Mouse (Mus musculus): ENCODE measurements around the gene Elovl7.

Elovl7 gene

DNA sequence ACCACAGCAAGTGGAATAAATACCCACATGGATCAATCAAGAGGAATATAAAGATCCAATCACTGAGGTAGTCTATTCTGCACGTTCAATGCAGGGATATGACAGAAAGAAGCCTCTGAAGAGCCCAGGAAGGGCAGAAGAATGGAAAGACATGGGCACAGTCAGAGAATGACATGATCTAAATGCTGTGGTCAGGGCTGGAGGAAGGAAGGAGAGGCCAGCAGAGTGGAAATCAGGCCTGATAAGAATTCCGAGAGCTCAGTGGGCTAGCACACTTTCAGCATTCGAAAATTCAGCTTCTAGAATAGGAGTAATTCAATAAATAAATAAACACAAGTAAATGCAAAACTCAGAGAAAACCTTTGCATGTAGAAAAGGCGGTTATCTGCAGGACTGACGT, 27.5 kb downstream of the Elovl7 start:
- no peak for DNase-seq (ENCODE audit: low spot score)

DNA sequence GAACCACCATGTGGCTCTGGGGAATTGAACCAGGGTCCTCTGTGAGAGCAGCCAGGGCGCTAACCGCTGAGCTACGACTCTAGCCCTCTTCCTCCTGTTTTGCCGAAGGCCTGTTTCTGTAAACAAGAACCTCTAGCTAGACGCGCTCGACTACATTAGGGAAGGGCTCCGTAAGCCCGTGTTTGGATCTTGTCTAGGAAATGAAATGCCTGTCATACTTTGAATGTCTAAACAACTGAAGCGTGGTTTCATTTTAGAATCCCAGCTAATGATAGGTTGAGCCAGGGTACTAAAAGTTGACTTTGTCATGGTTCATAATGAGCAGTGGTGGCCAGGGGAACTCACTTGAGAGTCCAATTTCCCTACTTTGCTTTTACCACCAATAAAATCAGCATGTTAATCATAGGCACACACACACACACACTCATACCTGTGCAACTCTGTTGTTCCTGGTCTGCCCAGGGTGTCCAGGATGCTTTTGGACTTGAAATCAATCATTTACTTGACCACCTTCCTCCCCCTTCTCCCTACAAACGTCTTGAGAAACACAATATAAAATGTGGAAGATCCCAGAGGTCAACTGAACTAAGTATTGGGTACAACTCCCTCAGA, 31.0 kb downstream of the Elovl7 start:
- DNase-seq (ENCODE audit: low spot score) = no peak

DNA sequence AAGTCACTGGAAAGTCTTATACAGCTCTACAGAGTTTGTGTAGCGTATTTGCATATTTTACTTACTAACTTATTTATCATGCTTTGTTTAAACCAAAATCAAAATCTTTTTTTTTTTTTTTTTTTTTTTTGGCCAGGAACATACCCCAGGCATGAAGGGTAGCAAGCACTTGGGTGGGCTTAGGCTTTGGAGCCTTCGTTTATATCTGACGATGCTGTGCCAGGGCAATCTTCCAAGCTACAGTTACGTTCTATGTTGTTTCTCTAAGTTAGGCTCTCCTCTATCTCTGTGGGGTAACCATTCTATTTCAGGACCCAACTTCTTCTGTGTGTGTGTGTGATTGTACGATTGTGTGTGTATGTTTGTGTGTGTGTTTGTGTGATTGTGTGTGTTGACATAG, 36.9 kb downstream of the Elovl7 start:
- no peak for DNase-seq (ENCODE audit: low spot score)

DNA sequence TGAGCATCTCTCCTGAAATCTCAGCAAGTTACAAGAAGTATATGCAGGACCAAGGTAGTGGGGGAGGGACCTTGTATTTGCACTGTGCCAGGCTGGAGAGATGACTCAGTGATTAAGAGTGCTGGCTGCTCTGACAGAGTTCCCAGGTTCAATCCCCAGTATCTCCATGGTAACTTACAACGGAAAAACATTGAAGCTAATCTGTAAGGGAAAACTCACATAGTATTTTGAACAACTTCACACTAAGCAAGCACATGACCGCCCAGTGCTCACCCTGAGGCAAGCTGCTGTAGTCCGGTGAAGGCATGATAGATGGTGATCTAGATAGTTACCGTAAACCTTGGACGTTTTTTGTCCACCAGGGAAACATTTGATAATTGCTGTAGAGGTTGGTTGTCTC, 39.8 kb downstream of the Elovl7 start:
- no peak for DNase-seq (ENCODE audit: low spot score)

DNA sequence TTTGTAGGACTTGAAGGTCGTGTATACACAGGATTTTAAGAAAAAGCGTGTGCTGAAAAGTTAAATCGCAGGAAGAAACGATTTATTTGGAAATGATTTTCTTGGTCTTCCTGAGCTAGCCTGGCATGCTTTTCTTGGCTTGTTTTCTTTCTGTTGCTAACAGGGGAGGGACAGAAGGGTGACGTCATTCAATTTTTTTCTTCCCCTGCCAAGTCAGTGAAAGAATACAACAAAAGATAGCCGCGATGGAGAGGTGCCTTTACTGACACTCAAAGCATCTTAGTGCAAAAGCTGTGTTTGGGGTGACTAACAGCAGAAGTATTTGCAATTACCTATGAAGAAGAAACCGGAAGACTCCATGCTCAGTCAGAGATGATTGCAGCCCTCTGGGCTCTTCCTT, 48.8 kb downstream of the Elovl7 start:
- peak; percentile 64 for DNase-seq (ENCODE audit: low spot score)

DNA sequence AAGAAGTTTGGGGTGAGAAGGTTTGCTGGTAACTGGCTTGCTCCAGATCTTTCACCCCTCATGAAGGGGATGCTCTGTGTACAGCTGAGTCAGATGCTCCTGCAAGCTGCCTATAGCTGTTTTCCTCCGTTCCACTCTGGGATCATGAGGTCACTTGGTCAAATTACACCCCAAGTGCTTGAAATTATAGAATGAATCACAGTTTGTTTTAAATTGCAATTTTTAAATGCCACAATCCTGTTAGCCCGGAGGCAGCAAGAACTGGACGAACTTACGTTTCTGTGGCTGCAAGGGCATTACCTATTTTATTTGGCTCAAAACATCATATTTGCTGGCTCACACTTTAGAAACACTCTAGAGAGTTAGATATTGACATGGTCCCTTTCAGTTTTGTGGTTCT, 51.2 kb downstream of the Elovl7 start:
- DNase-seq (ENCODE audit: low spot score) = no peak

DNA sequence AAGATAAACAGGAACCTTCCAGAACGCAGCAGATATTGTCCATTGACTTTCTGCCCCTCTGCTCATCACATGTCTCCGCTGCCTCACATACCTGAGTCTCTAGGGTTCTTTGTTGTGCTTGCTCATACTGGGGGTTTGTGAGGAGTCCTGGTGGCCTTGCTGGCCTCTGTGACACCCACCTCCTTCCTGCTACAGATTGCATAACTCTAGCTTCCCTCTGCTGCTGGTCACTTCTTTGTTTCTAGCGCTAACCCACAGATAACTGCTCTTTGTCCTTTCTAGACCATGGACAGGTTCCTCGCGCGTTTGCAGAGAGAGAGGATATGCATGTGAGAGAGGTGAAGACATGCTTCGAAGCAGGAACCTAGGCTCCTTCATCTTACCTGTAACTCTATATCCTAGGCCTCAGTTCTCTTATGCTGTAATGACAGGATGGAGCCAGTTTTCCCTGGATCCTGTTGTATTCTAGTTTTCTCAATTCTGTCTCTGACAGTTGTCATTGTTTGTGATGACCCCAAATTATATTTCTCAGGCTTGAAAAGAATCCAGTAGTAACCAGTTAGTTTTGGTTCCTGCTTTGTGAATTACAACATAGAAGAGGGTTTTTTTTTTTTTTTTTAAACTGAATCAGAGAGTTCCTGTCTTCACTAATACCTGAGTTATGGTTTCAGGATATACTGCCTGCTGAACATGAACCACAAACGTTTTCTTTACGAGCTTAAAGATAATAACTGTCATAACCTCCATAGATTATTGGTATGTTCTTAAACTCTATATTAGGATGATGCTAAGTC, 53.8 kb downstream of the Elovl7 start:
- DNase-seq (ENCODE audit: low spot score) = no peak

DNA sequence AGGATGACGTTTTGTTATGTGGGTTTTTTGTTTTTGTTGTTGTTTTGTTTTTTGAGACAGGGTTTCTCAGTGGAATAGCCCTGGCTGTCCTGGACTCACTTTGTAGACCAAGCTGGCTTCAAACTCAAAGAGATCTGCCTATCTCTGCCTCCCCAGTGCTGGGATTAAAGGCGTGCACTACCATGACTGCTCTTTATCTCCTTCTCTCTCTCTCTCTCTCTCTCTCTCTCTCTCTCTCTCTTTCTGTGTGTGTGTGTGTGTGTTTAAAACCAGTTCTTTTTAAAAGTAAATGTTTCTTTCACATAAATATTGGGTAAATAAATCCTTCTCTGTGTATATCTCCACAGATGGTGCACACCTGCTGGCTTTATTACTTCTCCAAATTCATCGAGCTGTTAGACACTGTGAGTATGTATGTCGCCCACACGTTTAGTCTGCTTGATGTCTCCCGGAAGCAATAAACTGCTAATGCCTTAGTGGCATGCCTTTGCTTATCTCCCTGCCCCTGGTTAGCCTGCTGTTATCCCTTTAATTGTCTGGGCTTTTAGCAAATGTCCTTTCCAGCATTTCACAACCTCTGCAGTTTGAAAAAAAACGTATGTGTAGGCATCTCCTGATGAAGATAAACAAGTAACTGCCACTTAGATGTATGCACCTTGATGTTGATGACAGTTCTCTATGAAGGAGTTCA, 57.4 kb downstream of the Elovl7 start:
- DNase-seq (ENCODE audit: low spot score) = no peak

DNA sequence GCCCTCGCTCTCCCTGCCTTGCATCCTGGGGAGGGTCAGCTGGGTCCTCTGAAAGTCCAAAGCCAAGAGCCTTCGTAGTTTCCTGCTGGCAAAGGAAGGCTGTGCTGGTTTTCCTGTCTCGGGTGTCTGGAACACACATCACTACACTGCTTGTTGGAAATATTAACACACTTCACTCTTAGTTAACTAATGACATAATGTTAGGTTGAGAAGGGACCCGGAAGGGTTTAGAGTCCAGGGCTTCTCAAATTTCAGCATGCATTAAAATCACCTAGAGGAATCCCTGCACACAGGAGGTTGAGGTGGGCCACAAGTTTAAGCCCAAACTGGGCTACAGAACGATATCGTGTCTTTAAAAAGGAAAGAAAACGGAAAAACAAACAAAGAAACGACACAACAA, 58.1 kb downstream of the Elovl7 start:
- no peak for DNase-seq (ENCODE audit: low spot score)

DNA sequence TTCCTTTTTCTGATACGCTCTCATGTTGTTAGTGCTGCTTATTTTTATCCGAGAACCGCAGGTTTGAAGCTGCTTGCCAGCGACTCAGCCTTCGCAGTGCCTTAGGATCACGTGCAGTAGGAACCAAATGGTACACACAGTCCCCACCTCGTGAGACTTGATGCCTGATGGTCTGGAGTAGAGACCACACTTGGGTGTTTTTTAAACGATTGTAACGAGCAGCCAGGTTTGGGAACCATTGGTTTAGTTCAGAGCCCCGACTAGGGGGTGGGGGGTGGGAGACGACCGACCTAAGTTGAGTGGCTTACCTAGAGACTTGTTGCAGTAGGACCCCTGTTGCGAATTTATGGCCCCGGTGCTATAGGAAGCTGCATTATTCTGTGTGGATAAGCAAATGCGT, 58.8 kb downstream of the Elovl7 start:
- no peak for DNase-seq (ENCODE audit: low spot score)

DNA sequence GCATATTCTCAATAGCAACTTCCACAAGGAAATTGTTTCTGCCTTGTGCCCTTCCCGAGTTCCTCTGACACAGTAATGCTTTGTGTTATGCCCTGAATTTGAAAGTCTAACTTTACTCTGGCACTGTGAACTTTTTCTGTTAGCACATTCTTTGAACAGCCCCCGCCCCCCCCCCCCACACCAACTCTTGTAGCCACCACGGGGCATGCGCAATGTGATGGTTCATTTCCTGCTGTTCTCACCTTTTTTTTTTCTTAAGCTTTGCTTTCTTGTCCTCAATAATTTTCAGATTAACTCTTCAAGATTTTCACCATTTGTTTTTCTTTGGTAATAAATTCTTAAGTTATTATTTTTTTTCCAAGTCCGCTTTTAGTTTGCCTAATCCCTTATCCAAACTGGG, 59.3 kb downstream of the Elovl7 start:
- no peak for DNase-seq (ENCODE audit: low spot score)

DNA sequence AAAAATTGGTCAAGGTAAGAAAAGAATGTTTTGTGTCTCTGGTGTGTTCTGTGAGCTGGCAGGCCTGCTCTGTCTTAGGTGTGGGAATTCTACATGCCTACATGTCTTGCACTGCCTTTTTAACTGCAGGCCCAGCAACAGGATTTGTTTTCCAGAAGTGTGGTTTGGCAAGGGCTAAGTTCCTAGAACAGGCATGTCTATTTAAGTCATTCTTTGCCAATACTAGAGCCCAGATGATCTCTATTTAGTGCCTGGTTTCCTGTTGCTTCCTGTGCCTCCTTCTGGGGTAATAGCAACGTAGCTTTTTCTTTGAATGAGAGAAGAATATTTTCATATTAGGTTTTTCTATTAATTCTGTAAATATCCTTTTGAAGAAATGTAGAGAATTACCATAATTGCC, 62.4 kb downstream of the Elovl7 start:
- DNase-seq (ENCODE audit: low spot score) = peak; percentile 46

DNA sequence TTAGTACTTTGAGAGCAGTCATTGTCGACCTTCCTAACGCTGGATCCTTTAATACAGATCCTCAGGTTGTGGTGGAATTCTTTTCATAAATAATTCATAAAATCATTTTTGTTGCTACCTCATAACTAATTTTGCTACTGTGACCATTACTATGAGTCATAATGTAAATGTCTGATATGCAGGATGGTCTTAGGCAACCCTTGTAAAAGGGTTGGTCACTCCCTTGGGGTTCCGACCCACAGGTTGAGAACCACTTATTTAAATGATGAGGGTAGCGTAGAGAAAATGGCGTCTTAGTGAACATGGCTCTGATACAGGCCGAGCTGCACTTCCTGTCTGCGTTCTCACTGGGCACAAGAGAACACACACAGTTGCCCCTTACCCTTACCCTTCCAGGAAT, 63.1 kb downstream of the Elovl7 start:
- no peak for DNase-seq (ENCODE audit: low spot score)

DNA sequence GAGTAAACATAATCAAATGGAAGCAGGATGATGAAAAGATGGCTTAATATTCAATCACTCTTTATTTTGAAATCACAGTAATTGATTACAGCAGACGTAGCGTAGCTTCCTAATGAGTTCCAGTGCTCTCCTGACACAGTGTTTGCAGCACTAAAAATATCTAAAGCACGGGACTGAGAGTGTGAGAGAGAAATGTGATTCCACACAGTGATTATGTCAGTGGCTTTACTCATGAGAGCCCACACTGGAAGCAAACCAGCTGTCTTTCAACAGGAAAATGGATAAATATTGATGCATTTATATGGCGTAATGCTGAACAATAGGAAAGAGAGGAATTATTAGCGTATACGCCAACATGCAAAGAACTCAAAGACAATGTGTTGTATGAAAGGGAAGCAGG, 64.4 kb downstream of the Elovl7 start:
- DNase-seq (ENCODE audit: low spot score) = no peak

DNA sequence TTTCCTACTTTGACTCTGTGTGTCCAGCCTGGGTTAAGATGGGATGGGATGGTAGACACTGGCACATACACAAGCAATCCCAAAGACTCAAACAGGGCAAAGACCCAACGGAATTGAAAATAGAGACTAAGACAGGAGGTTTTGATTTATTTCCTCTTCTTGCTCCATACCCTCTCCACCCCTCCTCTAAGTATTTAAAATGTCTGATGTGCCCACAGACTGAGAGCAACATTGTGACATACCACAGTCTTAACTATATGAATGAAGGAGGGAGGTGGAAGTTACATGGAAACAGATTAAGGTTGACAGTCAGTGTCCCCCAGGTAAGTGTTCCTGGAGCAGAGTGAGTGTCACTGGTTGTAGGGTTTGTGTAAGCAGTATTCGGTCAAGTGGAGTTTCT, 70.1 kb downstream of the Elovl7 start:
- no peak for DNase-seq (ENCODE audit: low spot score)

DNA sequence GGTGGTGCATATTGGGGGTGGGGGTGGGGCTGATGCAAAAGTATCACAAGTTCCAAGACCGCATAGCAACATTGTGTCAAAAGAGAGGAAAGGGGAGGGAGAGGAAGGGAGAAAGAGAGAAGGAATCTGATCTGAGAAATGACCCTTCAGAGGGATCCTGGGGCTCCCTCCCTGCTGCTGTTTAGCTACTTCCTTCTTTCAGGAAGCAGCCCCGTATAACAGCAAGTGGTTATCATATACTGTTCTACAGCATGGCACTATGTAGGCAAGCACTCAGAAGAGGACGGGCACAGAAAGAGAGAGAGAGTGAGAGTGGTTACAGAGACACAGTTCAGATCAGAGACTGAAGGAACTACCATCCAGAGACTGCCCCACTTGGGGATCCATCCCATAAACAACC, 73.7 kb downstream of the Elovl7 start:
- DNase-seq (ENCODE audit: low spot score) = no peak

DNA sequence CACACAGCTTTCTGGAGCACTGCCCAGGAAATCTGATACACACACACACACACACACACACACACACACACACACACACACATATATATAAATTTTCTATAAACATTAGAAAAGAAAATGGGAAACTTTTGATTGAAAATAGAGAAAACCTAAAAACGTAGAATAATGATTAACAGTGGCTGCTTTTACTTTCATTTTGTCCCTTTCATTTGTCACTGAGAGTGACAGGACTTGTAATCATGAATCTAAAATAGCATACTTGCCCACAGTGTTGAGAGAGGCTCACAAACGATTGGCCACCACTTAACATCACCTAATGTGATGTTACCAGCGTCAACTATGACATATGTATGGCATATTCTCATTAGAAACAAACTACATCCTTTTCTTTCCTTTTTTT, 75.2 kb downstream of the Elovl7 start:
- DNase-seq (ENCODE audit: low spot score) = no peak

DNA sequence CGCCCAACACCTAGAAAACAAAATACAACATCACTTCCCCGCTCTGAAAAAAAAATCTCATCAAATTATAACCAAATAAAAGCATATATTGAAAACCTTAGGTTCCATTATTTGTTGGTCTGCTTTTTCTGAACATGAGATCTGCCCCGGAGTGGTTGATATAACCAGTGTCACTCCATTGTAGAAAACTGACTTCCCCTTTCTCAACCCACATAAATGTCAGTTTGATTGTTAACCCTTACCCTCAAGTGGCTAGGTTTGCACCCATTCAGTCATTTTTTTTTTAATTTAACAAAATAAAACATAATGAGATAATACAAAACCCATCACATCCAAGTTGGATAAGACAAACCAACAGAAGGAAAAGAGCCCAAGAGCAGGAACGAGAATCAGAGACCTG, 76.1 kb downstream of the Elovl7 start:
- no peak for DNase-seq (ENCODE audit: low spot score)

DNA sequence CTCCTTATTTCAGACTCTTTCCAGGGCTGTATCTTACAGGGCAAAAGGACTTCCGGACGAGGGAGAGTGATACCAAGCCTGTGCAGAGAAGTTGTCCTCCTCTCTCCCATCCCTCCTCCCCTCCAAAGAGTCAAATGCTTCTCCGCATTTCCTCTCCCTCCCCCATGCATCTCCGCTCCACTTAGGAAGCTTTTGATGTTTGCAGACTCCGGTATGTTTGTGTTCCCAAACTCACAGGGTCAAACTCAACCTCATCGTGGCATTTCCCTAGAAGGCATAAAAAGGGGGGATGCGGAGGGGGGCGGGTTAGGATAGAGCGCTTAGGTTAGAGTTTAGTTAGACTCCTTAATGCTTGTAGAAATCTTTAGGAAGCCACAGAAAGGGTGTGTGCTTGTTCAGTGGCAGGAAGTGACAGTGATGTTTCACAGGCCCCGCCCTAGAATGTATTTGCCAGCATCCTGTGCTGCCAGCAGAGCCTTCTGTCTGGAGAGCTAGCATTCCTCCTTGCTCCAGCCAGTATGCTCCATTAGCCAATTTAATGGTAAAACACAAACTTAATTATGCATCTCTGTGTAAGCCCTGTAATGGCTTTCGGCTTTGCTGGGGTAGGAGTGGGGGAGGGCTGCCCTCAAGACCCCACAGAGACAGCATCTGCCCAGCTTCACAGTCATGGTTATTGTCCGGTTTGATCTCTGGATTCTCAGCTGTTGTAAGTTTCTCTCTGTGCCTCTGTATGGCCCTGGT, 83.3 kb downstream of the Elovl7 start:
- DNase-seq (ENCODE audit: low spot score) = peak; percentile 93

DNA sequence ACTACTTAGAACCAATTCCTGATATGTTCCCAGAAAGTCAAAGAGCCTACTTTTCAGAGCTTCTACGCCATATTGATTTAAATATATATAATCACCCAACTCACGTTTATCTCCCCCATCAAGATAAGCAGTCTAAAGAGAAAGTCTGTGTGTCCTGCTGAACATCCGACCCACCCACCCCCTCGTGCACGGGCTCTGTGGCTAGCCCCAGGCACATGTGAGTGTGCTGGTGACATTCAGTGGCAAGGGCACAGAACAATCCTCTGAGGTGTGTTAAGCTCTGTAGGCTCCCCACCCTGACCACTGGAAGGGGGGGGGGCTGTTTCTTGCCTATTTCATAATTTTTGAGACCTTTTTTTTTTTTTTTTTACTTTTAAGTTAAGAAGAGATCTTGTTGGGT, 84.0 kb downstream of the Elovl7 start:
- DNase-seq (ENCODE audit: low spot score) = peak; percentile 49

DNA sequence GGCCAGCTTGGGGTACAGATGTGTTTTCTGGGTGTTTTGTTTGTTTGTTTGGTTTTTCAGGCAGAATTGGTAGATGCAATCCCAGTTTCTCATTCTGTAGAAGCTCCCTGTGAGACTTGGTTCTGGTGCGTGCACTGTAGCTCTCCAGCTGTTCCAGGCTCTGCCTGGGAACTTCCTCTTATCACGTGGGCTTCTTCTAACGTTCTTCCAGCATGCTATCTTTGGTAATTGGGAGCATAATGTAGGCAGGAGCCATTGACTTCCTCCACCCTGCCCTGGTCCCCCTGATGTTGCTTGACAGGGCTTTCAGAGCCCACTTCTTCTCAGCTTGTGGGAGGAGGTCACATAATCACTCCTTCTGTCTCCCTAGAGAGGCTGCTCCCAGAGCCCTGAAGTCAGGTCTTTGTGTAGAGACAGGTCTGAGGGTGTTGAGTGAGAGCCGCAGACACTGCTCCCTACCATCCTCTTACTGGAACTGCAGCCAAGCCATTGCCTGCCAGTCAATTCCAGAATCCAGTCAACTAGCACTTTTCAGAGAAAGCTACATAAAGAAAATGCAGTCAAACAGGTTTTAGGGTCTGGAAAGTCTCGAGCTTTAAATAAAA, 86.2 kb downstream of the Elovl7 start:
- peak; percentile 61 for DNase-seq (ENCODE audit: low spot score)

DNA sequence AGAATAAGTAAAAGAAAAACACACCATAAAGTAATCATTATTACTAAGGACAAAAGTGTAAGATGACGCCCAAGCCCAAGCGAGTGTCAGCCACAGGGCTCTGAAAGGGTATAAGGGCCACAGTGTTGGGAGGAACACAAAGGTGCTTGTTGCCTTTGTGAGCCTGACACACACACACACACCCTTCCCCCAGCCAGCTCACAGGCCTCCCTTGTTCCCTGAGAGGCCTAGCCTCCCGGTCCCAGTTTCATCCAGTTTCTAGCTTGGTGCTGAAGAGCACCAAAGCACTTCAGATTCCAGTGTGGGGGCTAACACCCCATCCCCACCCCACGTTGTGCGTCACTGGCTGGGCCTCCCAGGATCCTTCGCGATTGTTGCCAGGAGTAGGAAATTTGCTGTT, 87.2 kb downstream of the Elovl7 start:
- DNase-seq (ENCODE audit: low spot score) = no peak
